Mouse (Mus musculus): ENCODE data around the gene Nr1i3. TPM values are rescaled to one million over a fixed set of nuclear protein-coding genes. Genes with fewer than 3 reads are reported as not detected.

Gene Nr1i3
- not detected for total RNA-seq (2021)
- long read RNA-seq, experiment 1: 0 reads
- long read RNA-seq, experiment 2: 0 reads

GRCm38 (mm10) chr1:171213801-171214496 is at the start of gene Nr1i3:
Gene Nr1i3, plus strand, starts transcription at chr1:171213970.
- DNase-seq: no peak
- intact Hi-C loops (cut with DNase I; ENCODE audit: low total_unique reads): no loop called here

GRCm38 (mm10) chr1:171164258-171164657 is 49.5 kb upstream of the Nr1i3 start:
- no peak for DNase-seq
- intact Hi-C loops (cut with DNase I; ENCODE audit: low total_unique reads): loop anchor here (5.0 kb wide), 1 partner anchor 53 kb away; no protein-coding TSS in a partner anchor

GRCm38 (mm10) chr1:171165629-171166345 is 48.0 kb upstream of the Nr1i3 start:
- DNase-seq: no peak
- intact Hi-C loops (cut with DNase I; ENCODE audit: low total_unique reads): no loop called here

- intact Hi-C loops (cut with DNase I; ENCODE audit: low total_unique reads): no loop called here
- DNase-seq: no peak
These were observed 44.9 kb upstream of the Nr1i3 start for GRCm38 (mm10) chr1:171168906-171169305.

GRCm38 (mm10) chr1:171169913-171170312 is 43.9 kb upstream of the Nr1i3 start:
- intact Hi-C loops (cut with DNase I; ENCODE audit: low total_unique reads): no loop called here
- no peak for DNase-seq

- no peak for DNase-seq
- intact Hi-C loops (cut with DNase I; ENCODE audit: low total_unique reads): no loop called here
These were observed 42.6 kb upstream of the Nr1i3 start for GRCm38 (mm10) chr1:171171138-171171537.

- DNase-seq: no peak
- intact Hi-C loops (cut with DNase I; ENCODE audit: low total_unique reads): no loop called here
These were observed 41.0 kb upstream of the Nr1i3 start for GRCm38 (mm10) chr1:171172779-171173178.

GRCm38 (mm10) chr1:171179487-171180171 is 34.1 kb upstream of the Nr1i3 start:
- intact Hi-C loops (cut with DNase I; ENCODE audit: low total_unique reads): no loop called here
- DNase-seq: no peak

GRCm38 (mm10) chr1:171183025-171183424 is 30.7 kb upstream of the Nr1i3 start:
- intact Hi-C loops (cut with DNase I; ENCODE audit: low total_unique reads): no loop called here
- DNase-seq: no peak

- no peak for DNase-seq
- intact Hi-C loops (cut with DNase I; ENCODE audit: low total_unique reads): no loop called here
These were observed 30.1 kb upstream of the Nr1i3 start for GRCm38 (mm10) chr1:171183620-171184019.

GRCm38 (mm10) chr1:171184314-171184713 is 29.5 kb upstream of the Nr1i3 start:
- no peak for DNase-seq
- intact Hi-C loops (cut with DNase I; ENCODE audit: low total_unique reads): no loop called here

- DNase-seq: no peak
- intact Hi-C loops (cut with DNase I; ENCODE audit: low total_unique reads): no loop called here
These were observed 28.1 kb upstream of the Nr1i3 start for GRCm38 (mm10) chr1:171185655-171186054.

- intact Hi-C loops (cut with DNase I; ENCODE audit: low total_unique reads): no loop called here
- no peak for DNase-seq
These were observed 25.7 kb upstream of the Nr1i3 start for GRCm38 (mm10) chr1:171187851-171188700.

- no peak for DNase-seq
- intact Hi-C loops (cut with DNase I; ENCODE audit: low total_unique reads): no loop called here
These were observed 24.7 kb upstream of the Nr1i3 start for GRCm38 (mm10) chr1:171189046-171189445.

- intact Hi-C loops (cut with DNase I; ENCODE audit: low total_unique reads): no loop called here
- DNase-seq: no peak
These were observed 24.2 kb upstream of the Nr1i3 start for GRCm38 (mm10) chr1:171189476-171190114.

GRCm38 (mm10) chr1:171190832-171191231 is 22.9 kb upstream of the Nr1i3 start:
- intact Hi-C loops (cut with DNase I; ENCODE audit: low total_unique reads): no loop called here
- no peak for DNase-seq

GRCm38 (mm10) chr1:171192283-171192682 is 21.5 kb upstream of the Nr1i3 start:
- DNase-seq: no peak
- intact Hi-C loops (cut with DNase I; ENCODE audit: low total_unique reads): no loop called here

- DNase-seq: no peak
- intact Hi-C loops (cut with DNase I; ENCODE audit: low total_unique reads): no loop called here
These were observed 20.5 kb upstream of the Nr1i3 start for GRCm38 (mm10) chr1:171193093-171193840.

All from gastrocnemius, postnatal 14 days (tissue).